Mouse (Mus musculus) heart, postnatal 25 days (tissue): ENCODE data around the gene Chmp4b. TPM values are rescaled to one million over a fixed set of nuclear protein-coding genes. Genes with fewer than 3 reads are reported as not detected.
A peak's percentile ranks its signal among the peaks of the same experiment; 100 is the strongest.

Experiments
- DNase-seq: peaks from one replicate; pipeline ENCODE4 v3.0.0; 2022; ENCODE audit warnings: low spot score
- intact Hi-C: fragments of 180-260 bp; cut with DNase I; formaldehyde crosslinking; loops from one replicate; pipeline ENCODE4 v1.15.1; 2025
- total RNA-seq, 2 experiments: library from RNA; stranded (reverse); gene quantifications; 2 replicates each; pipeline ENCODE4 v1.2.3; 2021

The Chmp4b gene
- total RNA-seq, 2 experiments from 2014 or later: 112 TPM

- intact Hi-C loops: no loop called here
- peak; percentile 26 for DNase-seq
These were observed 26.2 kb downstream of the Chmp4b start for GRCm38 (mm10) chr2:154677651-154678139.

- intact Hi-C loops: no loop called here
- no peak for DNase-seq
These were observed 27.5 kb downstream of the Chmp4b start for GRCm38 (mm10) chr2:154678995-154679394.

DNA sequence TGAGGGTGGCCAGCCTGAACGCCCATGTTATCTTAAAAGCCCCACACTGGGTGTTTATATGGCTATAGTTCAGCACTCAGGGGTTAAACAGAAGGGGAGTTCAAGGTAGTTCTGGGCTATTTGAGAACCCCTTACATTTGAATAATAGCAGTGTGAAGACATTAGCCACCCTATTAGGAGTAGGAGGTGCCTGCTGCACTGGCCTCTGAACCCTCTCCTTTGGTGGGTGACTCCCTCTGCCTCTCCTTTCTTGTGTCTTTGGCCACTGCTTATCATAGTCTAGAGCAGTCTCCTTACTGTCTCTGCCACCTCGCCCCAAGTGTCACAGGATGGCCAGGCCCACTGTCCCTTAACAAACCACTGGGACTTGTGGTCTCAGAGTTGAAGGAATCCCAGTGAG lies 28.8 kb downstream of the Chmp4b start:
- no peak for DNase-seq
- intact Hi-C loops: no loop called here

DNA sequence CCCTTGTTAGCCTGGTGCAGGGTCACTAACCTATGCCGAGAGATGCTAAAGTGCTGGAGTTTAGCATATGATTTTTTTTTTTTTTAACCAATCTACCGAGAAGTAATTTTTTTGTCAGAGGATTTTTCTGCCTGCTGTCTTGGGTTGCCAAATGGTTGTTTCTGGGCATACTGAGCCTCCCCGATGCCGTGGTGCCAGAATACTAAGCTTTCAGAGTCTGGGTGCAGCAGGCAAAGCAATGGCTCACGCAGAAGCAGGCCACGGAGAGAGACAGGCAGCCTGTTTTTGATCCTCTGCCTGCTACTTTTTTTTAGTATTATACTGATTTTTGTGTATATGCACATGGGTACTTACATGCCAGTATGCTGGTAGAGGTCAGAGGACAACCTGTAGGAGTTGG lies 29.4 kb downstream of the Chmp4b start:
- no peak for DNase-seq
- intact Hi-C loops: no loop called here

DNA sequence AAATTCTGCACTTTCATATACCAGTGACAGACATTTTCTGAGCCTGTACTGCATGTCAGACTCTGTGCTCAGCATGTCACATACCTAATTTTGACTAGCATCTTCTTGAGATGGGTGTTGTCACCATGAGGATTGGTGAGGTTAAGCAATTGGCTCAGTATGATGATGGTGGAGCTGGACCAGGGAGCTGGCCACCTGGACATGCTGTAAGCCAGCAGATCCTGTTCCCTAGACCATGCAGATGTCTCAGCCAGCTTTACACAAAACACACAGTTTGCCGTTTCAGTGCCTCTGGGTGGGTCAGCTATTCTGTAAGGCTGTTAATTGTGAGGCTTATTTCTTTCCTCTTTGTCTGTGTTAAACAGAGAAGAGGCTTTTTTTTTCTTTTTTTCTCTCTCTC lies 31.2 kb downstream of the Chmp4b start:
- no peak for DNase-seq
- intact Hi-C loops: no loop called here

DNA sequence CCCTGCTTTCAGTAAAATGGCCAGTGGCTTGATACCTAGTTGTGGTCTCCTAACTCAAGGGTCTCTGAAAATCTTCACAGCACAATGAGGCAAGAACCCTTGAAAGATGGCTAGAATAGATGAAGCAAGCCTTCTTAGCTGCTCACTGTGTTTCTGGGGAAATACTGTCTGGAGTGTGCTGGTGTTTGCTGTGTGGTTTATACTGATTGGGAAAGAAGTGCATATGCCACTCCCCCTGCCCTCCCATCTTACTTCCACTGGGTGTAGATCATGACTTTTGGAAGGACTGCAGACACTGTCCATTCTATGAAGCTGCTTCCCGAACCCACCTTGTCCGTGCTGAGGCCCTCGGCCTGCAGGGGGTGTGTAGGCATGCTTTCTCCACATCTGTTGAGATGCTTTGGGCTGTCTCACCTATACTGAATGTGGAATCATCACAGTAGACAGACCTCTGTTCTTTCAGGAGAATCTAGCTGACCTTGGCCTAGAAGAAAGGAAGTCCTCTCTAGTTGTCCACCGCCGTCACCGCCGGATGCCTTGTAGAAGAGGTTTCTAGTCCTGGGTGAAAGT lies 33.5 kb downstream of the Chmp4b start:
- no peak for DNase-seq
- intact Hi-C loops: no loop called here

GRCm38 (mm10) chr2:154685772-154686171 lies 34.3 kb downstream of the Chmp4b start:
- intact Hi-C loops: no loop called here
- DNase-seq: no peak

DNA sequence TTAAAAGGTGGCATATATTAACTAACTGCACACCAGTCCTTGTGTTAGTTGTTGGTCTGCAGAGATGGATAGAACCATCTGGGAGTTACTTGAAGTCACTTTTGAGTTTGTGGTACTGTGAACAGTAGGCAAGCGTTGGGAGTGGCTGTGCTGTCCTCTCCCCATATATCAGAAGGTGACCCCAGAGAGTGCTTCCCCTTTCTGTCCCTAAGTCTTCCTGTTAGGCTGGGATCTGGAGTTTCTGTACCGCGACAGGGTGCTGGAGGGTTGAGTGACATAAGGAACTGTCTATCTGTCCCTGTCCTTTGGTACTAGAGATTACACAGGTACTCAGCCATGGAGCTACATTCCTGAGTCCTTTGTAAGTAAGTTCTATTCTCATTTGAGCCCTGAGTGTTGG lies 35.3 kb downstream of the Chmp4b start:
- intact Hi-C loops: no loop called here
- no peak for DNase-seq

DNA sequence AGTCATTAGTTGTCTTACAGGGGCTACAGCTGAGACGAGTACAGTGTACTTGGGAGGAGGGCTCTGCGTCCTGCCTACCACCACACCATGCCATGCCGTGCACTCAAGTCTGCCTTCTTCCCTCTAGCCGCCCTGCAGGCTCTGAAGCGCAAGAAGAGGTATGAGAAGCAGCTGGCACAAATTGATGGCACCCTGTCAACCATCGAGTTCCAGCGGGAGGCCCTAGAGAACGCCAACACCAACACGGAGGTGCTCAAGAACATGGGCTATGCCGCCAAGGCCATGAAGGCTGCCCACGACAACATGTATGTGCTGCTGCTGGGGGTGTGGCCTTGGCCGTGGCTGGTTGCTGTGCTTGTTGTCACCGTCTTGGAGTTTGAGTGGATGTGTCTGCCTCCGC lies 37.9 kb downstream of the Chmp4b start:
- no peak for DNase-seq
- intact Hi-C loops: no loop called here

DNA sequence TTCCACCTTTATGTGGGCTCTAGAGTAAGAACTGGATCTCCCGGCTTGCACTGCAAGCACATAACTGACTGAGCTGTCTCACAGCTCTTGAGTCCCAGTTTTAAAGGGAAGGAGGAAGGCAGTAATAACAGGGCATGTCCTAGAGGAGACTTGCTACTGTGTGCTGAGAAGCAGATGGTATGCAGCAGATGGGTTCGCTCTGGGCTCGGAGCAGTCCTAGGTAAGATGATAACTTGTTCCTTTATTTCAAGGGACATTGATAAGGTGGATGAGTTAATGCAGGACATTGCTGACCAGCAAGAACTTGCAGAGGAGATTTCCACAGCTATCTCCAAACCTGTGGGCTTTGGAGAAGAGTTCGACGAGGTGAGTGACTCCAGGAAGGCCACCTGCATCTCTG lies 39.5 kb downstream of the Chmp4b start:
- intact Hi-C loops: no loop called here
- no peak for DNase-seq

DNA sequence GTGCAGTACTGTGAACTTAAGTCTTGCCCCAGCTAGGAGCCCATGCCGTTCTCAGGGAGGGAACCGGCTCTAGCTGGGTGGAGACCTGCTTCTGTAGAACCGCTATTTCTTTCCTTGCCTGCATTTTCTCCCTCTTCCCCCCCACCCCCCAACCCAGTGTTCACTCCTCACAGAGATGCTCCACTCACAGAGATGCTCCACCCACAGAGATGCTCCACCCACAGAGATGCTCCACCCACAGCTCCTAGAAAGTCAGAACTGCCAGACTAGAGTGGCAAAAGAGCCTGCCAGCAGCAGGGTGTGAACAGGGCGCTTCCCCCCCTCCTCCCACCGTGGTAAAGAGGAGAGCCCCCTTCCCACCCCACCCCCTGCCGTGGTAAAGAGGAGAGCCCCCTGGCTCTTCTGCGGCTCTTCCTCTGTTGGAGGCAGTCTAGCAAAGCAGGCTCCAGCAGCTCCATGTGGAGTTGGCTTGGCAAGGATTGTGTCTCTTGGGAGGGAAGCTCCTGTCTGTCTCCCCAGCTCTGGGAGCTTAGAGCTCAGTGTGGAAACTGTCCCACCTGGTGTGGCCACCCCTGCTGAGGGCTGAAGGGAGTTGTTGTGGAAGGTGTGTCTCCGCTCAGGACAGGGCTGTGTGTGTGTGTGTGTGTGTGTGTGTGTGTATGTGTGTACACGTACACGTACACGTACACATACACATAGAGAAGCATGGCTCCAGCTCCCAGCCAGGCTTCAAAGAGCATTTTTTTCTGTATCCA lies 41.9 kb downstream of the Chmp4b start:
- no peak for DNase-seq
- intact Hi-C loops: no loop called here

- intact Hi-C loops: no loop called here
- peak; percentile 35 for DNase-seq
These were observed 42.4 kb downstream of the Chmp4b start for GRCm38 (mm10) chr2:154693941-154694256.

DNA sequence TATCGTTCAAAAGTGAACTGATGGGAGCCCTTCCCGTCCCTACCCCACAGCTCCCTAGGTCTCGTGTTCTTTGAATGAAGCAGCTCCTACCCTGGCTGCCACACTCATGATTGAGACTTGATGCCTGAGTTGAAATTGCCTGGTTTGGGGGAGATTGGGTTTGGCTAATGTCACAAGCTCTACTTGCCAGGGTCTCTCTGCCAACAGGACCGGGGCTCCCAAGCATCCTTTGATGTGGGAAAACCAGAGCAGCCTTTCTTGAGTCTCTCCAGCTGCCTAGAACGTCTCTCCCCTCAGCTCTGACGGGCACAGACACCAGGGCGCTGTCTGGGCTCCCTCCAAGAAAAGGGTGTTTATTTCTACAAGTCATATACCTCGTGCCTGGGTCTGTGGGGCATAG lies 44.2 kb downstream of the Chmp4b start:
- no peak for DNase-seq
- intact Hi-C loops: no loop called here

- intact Hi-C loops: no loop called here
- DNase-seq: no peak
These were observed 45.2 kb downstream of the Chmp4b start for GRCm38 (mm10) chr2:154696660-154697059.

DNA sequence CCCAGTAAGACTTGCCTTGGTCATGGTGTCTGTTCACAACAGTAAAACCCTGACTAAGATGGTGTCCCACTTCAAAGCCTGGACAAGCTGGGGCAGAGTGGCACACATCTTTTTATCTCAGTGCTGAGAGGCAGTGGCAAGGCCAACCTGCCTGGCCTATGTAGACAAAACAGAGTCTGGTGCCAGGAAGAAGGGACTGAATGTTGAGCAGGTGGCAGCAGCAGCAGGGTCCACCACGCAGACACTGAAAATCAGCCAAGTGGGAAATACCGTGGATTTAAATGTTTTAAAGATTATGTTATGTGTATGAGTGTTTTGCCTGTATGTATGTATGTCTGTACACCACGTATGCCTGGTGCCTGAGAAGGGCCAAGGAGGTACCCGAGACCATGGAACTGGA lies 47.9 kb downstream of the Chmp4b start:
- intact Hi-C loops: no loop called here
- DNase-seq: no peak

DNA sequence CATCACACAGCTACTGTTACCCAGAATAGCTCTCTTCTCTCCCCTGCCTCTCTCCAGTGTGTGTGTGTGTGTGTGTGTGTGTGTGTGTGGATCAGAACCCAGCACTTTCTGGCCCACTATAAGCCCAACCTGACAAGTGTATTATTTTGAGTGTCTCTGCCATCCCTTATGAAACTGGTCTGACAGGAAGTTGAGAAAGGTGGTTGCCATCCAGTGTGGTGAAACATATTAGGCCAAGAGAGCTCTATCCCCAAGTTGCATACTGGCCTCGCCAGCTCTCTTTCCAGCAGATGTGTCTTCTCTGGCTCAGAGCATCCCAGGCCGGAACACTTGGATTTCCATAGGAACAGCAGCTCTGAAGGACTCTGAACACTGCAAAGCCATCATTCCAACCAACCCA lies 48.7 kb downstream of the Chmp4b start:
- intact Hi-C loops: no loop called here
- no peak for DNase-seq

DNA sequence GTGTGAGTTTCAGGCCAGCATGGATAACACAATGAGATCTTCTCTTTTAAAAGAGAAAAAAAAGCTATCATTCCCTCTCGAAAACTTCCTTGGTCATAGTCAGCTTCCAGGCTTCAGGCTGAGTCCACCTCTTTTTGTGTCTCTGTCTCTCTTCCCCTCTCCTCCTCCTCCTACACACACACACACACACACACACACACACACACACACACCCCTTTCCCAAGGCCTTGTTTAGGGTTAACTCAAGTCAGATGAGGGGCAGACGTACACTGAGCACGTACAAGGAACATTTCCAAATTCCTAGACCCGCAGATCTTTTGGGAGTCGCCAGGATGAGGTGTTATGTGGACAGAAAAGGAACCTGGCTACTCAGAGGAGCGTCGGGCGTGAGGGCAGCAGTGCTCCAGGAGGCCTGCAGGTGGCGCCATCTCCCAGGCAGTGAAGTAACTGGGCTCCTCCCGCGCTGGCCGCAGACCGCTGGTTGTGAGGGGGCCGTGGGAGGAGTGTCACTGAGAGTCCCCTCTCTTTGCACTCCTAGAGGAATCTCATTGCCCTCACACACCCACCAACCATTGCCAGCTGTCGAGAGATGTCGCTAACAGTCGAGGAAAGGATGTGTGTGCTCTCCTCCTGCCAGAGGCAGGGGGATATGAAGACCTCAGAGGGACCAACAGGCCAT lies 51.3 kb downstream of the Chmp4b start:
- DNase-seq: no peak
- intact Hi-C loops: loop anchor here (1.0 kb wide), 2 partner anchors 153 to 241 kb away; no protein-coding TSS in a partner anchor

- intact Hi-C loops: no loop called here
- no peak for DNase-seq
These were observed 55.2 kb downstream of the Chmp4b start for GRCm38 (mm10) chr2:154706526-154707280.

DNA sequence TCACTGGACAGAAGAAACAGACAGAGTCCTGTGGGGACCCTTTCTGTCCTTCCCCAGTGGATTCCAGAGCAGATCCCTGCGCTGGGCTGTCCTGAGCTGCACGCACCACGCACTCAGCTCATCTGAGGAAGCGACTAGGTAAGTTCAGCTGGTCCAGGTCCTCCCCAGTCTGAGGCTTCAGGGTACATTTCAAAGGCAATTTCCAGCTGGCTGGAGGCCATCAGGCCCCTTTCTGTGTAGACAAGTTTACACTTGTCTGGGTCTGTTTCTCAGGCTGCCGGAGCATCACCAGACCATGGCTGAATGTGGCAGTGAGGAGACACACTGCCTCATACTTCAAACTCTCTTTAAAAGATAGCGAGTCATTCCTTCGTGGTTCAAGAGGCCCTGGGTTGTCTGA lies 55.8 kb downstream of the Chmp4b start:
- intact Hi-C loops: no loop called here
- DNase-seq: no peak

DNA sequence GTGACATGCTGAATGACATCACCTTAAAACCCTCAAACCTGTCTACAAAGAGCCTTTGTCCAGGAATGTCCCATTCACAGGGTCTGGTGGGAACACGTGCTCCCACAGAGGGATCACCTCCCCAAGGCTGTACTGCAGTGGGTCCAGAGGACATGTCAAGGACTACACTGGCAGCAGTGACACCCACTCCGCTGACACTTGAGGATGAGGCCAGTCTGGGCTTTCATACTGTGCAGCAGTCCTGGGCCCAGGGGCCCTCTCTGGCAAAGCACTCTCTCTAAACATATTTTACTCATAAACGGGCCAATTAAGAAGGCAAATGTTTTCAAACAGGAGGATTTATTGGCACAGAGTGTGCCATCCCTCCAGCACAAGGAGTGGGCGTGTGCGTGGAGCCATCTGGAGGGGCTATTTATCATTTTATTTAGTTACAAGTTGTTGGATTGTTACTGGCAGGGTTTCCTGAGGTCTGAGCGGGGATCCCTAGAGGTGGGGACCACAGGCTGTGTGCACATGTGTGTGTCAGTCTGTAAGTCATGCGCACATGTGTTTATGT lies 56.4 kb downstream of the Chmp4b start:
- intact Hi-C loops: no loop called here
- DNase-seq: no peak
